Mouse (Mus musculus) megakaryocyte, embryonic 14.5 days (primary cell): Measurements from ENCODE around the gene Kat2b. TPM values are rescaled to one million over a fixed set of nuclear protein-coding genes. Genes with fewer than 3 reads are reported as not detected.

Experiments used
- H3K27me3 ChIP-seq: replicated peaks from 2 replicates; pipeline ENCODE3; 2012; ENCODE audit warnings: inconsistent platforms
- H3K36me3 ChIP-seq: replicated peaks from 2 replicates; pipeline ENCODE3; 2012; ENCODE audit warnings: low read length, inconsistent platforms, mixed read lengths
- H3K4me1 ChIP-seq: 2 replicates; pipeline ENCODE4 v1.6.1; 2012; ENCODE audit warnings: inconsistent platforms
- H3K4me3 ChIP-seq: replicated peaks from 2 replicates; pipeline ENCODE3; 2012; ENCODE audit warnings: moderate library complexity, mild to moderate bottlenecking, inconsistent platforms
- H3K9me3 ChIP-seq: 2 replicates; pipeline ENCODE4 v1.6.1; 2012; ENCODE audit warnings: inconsistent platforms
- FLI1 ChIP-seq: IDR thresholded peaks from 2 replicates; pipeline ENCODE4 v1.6.1; 2012; ENCODE audit warnings: low read length, inconsistent platforms, mixed read lengths
- GATA1 ChIP-seq: IDR thresholded peaks from 3 replicates; pipeline ENCODE4 v1.6.1; 2012; ENCODE audit warnings: mixed read lengths, low read length, inconsistent platforms, borderline replicate concordance
- polyA plus RNA-seq: library from polyadenylated mRNA; stranded (reverse); fragments of >175 nt; gene quantifications from 2 replicates; pipeline ENCODE4 v1.2.3, GENCODE M21; 2012; ENCODE audit warnings: low replicate concordance; ENCODE audit not compliant: insufficient read depth

Kat2b gene
- polyA plus RNA-seq, 1 experiment = 0.39 TPM

DNA sequence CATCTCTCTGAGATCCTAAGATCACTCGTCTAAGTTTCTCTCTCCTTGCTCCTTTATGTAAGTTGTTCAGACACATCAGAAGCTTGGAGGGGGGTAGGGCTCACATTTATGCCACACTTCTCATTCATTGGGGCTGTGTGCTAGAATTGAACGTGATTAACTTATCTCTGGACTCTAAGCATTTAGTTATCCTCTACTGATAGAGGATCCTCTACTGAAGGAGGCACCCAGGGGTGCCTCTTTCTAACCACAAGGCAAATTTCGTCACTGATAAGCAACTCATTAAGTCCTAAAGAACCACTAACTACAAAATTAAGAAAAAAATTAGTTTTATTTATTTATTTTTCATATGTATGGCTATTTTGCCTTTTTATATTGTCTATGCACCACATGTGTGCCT, 55.5 kb downstream of the Kat2b start:
- H3K9me3 ChIP-seq = no peaks in the 10 kb centered on the region
- TF ChIP-seq FLI1 (no peak), GATA1 (no peak)
- H3K27me3 ChIP-seq = no peaks in the 10 kb centered on the region
- peaks cover 22% of the 10 kb centered on the region for H3K4me1 ChIP-seq
- peaks cover 59% of the 10 kb centered on the region for H3K36me3 ChIP-seq
- H3K4me3 ChIP-seq = no peak overlapping the region

DNA sequence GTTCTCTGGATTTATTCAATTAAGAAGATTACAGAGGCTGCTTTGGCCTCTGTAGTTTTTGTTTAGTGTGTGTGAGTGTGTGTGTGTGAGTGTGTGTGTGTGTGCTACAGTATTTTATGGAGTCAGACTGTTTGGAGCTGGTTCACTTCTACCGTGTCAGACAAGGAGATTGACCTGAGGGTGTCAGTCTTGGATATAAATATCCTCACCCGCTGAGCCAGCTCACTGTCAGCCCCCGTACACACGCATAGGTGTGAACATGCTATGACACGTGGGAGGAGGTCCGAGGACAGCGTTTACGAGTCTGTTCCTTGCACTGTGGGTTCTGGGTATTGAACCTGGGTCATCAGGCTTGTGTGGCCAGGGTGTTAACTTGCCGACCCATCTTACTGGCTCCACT, 57.1 kb downstream of the Kat2b start:
- peaks cover 61% of the 10 kb centered on the region for H3K36me3 ChIP-seq
- H3K27me3 ChIP-seq = no peaks in the 10 kb centered on the region
- H3K9me3 ChIP-seq = no peaks in the 10 kb centered on the region
- H3K4me3 ChIP-seq = no peak overlapping the region
- TF ChIP-seq FLI1 (no peak), GATA1 (no peak)
- H3K4me1 ChIP-seq = peaks cover 9% of the 10 kb centered on the region

DNA sequence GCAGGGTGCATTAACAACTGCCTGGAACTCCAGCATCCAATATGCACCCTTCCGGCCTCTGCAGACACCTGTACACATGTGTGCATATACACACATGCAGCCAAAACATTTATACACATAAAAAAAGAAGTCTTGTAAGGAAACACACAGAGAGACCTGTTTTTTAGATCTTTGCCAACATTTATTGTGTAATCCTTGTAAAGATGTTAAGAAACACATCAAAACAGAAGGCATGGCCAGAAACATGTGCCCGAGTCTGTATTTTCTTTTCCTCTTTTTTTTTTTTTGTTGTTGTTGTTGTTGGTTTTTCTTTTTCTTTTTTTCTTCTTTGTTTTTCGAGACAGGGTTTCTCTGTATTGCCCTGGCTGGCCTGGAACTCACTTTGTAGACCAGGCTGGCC, 59.5 kb downstream of the Kat2b start:
- H3K4me1 ChIP-seq = peaks cover 5% of the 10 kb centered on the region; the same call in 1 of the 2 replicates
- H3K4me3 ChIP-seq = no peak overlapping the region
- TF ChIP-seq GATA1 = no peak
- TF ChIP-seq FLI1 = no peak
- H3K9me3 ChIP-seq = no peaks in the 10 kb centered on the region
- H3K36me3 ChIP-seq = peaks cover 57% of the 10 kb centered on the region
- H3K27me3 ChIP-seq = no peaks in the 10 kb centered on the region

DNA sequence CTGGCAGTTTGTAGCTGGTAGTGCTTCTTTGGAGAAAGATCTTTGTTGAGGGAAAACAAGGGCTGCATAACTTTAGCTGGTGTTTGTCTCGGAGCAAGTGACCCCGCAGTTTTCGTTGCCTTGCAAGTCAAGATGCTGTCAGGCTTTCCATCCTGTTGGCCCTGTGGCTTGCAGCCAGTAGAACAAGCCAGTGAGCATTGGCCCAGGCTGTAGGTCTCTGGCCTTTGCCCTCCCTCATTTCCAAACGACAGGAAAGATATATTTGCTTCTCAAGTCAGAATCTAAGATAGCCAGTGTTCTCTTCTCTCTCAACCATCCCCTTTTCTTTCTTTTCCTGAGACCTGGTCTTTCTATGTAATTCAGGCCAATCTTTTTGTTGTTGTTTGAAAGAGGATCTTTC, 60.8 kb downstream of the Kat2b start:
- peaks cover 67% of the 10 kb centered on the region for H3K36me3 ChIP-seq

DNA sequence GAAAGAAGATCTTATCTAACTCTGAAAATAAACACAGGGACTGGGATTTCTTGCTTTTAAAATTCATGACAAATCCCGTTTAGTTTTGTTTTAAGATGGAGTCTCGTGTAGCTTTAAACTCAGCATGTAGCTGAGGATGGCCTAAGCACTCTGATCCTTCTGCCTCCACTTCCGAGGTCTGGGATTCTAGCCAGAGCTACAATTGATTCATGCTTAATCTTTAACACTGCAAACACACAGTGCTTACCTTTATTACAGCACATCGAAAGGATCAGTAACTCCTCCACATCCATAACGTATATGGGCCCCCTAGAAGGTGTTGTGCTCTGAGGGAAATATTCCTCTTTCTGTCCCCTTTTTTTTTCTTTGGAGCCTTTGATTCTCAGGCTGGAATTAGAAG, 61.5 kb downstream of the Kat2b start:
- Histone ChIP-seq H3K4me1 (peaks cover 5% of the 10 kb centered on the region), H3K4me3 (no peak overlapping the region), H3K36me3 (peaks cover 74% of the 10 kb centered on the region), H3K27me3 (no peaks in the 10 kb centered on the region), H3K9me3 (no peaks in the 10 kb centered on the region)
- TF ChIP-seq FLI1 (no peak), GATA1 (no peak)

More for the DNA sequence above, 60.8 kb downstream of the Kat2b start:
- no peaks in the 10 kb centered on the region for H3K27me3 ChIP-seq
- no peak for TF ChIP-seq FLI1
- peaks cover 5% of the 10 kb centered on the region for H3K4me1 ChIP-seq
- no peak overlapping the region for H3K4me3 ChIP-seq
- H3K9me3 ChIP-seq = no peaks in the 10 kb centered on the region

DNA sequence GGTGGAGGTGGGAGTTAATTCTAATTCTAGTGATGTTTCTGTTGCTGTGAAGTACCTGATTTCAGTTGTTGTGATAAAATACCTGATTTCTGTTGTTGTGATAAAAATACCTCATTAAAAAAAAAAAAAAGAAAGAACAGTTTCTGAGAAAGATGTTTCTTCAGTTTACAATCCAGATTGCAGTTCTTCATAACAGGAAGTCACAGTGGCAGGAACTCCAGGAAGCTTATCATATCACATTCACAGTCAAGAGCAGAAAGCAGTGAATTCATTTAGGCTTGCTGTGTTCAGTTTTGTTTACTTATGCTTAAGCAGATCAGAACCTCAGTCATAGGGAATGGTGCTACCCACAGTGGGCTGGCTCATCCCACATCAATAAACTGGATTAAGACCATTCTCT, 64.7 kb downstream of the Kat2b start:
- Histone ChIP-seq H3K4me3 (no peak overlapping the region), H3K36me3 (peaks cover 75% of the 10 kb centered on the region), H3K4me1 (peaks cover 5% of the 10 kb centered on the region), H3K9me3 (no peaks in the 10 kb centered on the region), H3K27me3 (no peaks in the 10 kb centered on the region)
- TF ChIP-seq GATA1 = no peak
- no peak for TF ChIP-seq FLI1

DNA sequence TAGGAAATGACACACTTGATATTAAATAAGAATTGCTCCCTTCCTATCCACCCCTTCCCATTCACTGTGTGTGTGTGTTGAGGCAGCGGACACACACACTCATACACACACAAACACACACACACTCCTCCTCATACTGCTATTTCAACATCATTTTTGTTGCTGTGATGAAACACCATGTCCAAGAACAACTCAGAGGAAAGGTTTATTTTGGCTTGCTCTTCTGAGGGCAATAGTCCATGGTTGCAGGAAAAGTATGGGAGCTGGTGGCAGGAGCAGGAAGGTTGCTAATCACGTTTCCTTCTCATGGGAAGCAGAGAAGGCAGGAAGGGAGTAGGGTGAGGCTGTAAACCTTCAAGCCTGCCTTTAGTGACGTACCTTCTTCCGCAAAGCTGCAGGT, 76.7 kb downstream of the Kat2b start:
- peaks cover 91% of the 10 kb centered on the region for H3K36me3 ChIP-seq
- H3K4me3 ChIP-seq = no peak overlapping the region
- no peaks in the 10 kb centered on the region for H3K4me1 ChIP-seq
- TF ChIP-seq GATA1 = no peak
- H3K27me3 ChIP-seq = no peaks in the 10 kb centered on the region
- no peaks in the 10 kb centered on the region for H3K9me3 ChIP-seq

DNA sequence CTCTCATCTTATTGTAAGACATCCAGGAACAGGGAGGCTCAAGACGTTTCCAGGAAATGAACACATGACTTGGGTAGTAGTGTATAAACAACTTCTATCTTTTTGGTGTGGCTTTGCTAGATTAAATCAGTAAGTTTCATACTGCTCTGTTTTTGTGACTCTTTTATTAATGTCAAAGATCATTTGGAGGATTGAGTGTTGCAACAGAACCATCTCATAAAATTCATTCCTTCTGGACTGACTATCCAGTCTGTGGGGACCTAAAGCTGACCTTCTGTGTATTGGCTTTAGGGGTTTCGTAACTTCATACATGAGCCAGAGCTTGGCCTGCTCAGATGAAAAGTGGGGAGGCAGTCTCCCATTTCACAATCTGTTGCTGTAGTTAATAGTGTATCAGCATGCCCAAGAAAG, 83.6 kb downstream of the Kat2b start:
- H3K36me3 ChIP-seq = peaks cover 91% of the 10 kb centered on the region
- H3K27me3 ChIP-seq = no peaks in the 10 kb centered on the region
- H3K4me1 ChIP-seq = peaks cover 4% of the 10 kb centered on the region; the same call in 1 of the 2 replicates
- peaks cover 2% of the 10 kb centered on the region; the same call in 1 of the 2 replicates for H3K9me3 ChIP-seq
- H3K4me3 ChIP-seq = no peak overlapping the region
- TF ChIP-seq GATA1 (no peak), FLI1 (no peak)

DNA sequence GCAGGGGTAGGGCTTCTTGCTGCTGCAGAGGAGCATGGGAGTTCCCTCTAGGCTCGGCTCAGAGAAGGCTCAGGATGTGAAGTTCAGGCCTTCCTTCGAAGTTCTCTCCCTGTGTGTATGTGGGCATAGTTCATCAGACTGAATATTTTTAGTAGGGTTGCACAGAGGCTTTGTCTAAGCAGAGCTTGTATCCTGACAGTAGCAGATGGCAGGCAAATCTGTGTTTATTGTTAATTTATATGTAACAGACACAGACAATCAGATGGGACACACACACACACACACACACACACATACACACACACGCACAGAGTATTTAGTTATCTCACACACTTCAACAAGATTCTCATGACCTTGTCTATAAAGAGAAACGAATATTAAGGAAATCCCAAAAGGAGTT, 87.9 kb downstream of the Kat2b start:
- no peaks in the 10 kb centered on the region for H3K9me3 ChIP-seq
- H3K4me3 ChIP-seq = no peak overlapping the region
- peaks cover 93% of the 10 kb centered on the region for H3K36me3 ChIP-seq
- no peaks in the 10 kb centered on the region for H3K27me3 ChIP-seq
- no peak for TF ChIP-seq GATA1
- no peak for TF ChIP-seq FLI1
- H3K4me1 ChIP-seq = peaks cover 21% of the 10 kb centered on the region

DNA sequence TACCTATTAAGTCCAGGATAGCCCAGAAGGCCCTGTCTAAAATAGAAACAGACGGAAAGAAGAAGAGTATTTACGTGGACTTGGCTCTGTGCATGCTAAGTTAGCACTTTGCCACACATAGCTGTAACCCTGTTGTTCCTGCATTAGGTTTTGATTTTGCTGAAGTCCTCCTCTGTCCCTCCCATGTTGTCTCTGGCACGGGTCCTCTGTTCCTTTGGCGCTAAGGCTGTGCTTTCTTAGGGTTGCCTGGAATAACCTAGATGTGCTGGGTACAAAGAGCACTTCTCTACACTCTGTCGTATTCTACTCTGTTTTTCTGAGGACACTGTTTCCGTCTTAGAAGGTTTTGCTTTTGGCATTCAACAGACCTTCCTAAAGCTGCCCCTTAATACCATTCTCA, 88.4 kb downstream of the Kat2b start:
- Histone ChIP-seq H3K36me3 (peaks cover 94% of the 10 kb centered on the region), H3K9me3 (no peaks in the 10 kb centered on the region), H3K4me3 (no peak overlapping the region), H3K4me1 (peaks cover 21% of the 10 kb centered on the region), H3K27me3 (no peaks in the 10 kb centered on the region)
- TF ChIP-seq GATA1 = no peak
- TF ChIP-seq FLI1 = no peak

DNA sequence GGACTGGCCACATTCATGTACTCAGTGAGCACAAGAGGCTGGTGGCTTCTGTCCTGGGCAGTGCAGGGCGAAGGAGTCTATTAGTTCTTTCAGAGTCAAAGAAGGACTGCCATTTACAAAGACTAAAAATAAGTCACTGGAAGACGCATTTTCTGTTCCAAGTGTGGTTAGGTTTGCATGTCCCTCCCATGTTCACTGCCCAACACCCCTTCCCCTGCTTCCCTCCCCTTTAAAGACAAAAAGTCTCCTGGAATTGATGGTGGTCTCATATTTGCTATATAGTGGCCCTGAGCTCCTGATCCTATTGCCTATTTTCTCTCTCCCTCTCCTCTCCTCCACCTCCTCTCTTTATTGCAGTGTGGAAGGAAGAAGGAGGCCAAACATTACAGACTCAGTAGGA, 89.3 kb downstream of the Kat2b start:
- no peaks in the 10 kb centered on the region for H3K27me3 ChIP-seq
- TF ChIP-seq FLI1 (no peak), GATA1 (no peak)
- H3K4me1 ChIP-seq = peaks cover 21% of the 10 kb centered on the region
- H3K9me3 ChIP-seq = no peaks in the 10 kb centered on the region
- peaks cover 95% of the 10 kb centered on the region for H3K36me3 ChIP-seq
- H3K4me3 ChIP-seq = no peak overlapping the region
